Mouse (Mus musculus) intestine, embryonic 16.5 days (tissue): Measurements from ENCODE around the gene Als2cr12. TPM values are rescaled to one million over a fixed set of nuclear protein-coding genes. Genes with fewer than 3 reads are reported as not detected.
"Not testable (repeated sequence)": the region's sequence is repeated elsewhere in the genome, so short reads cannot be mapped to it uniquely, and the experiment has no call there.

Source experiments
- ATAC-seq: fragments of 200-750 bp; cut with Nextera tagmentation; 2 replicates; pipeline ENCODE4 v1.8.0; 2017; ENCODE audit warnings: moderate TSS enrichment, moderate library complexity
- H3K27ac ChIP-seq: fragments of 300-500 bp; sonication (generic); 2 replicates; pipeline ENCODE4 v1.5.1; 2014; ENCODE audit warnings: mild to moderate bottlenecking, low read length
- H3K27me3 ChIP-seq: fragments of 300-500 bp; sonication (generic); replicated peaks from 2 replicates; pipeline ENCODE4 v1.6.1; 2014; ENCODE audit warnings: low read length, control low read depth, mixed read lengths; ENCODE audit not compliant: control insufficient read depth, insufficient read depth
- H3K36me3 ChIP-seq: fragments of 300-500 bp; sonication (generic); 2 replicates; pipeline ENCODE4 v1.6.1; 2014; ENCODE audit warnings: low read length, control low read depth; ENCODE audit not compliant: control insufficient read depth, insufficient read depth
- H3K4me1 ChIP-seq: fragments of 300-500 bp; sonication (generic); 2 replicates; pipeline ENCODE4 v1.6.1; 2014; ENCODE audit warnings: low read length, control low read depth, mixed read lengths; ENCODE audit not compliant: control insufficient read depth, insufficient read depth
- H3K4me2 ChIP-seq: fragments of 300-500 bp; sonication (generic); 2 replicates; pipeline ENCODE4 v1.6.1; 2014; ENCODE audit warnings: low read depth, low read length, control low read depth
- H3K4me3 ChIP-seq: fragments of 300-500 bp; sonication (generic); 2 replicates; pipeline ENCODE4 v1.5.1; 2014; ENCODE audit warnings: mild to moderate bottlenecking, low read length
- H3K9ac ChIP-seq: fragments of 300-500 bp; sonication (generic); 2 replicates; pipeline ENCODE4 v1.6.1; 2014; ENCODE audit warnings: low read depth, low read length
- H3K9me3 ChIP-seq: fragments of 300-500 bp; sonication (generic); 2 replicates; pipeline ENCODE4 v1.6.1; 2016; ENCODE audit warnings: low read length, control low read depth; ENCODE audit not compliant: control insufficient read depth
- WGBS: fragments of 180-500 bp; shearing (Covaris S2); extraction: QIAGEN DNeasy Blood & Tissue Kit; methylation state at CpG from one replicate; pipeline ENCODE4 v1.1.7; 2014; 5-methylcytosine and 5-hydroxymethylcytosine counted together
- polyA plus RNA-seq: library from polyadenylated mRNA; unstranded; fragments of >200 nt; fragmentation: Nextera tagmentation; extraction: Ambion mirVana; gene quantifications from 2 replicates; pipeline ENCODE4 v1.2.1, GENCODE M21; 2015

The Als2cr12 gene
- polyA plus RNA-seq, 1 experiment from 2014 or later: 1.8 TPM

DNA sequence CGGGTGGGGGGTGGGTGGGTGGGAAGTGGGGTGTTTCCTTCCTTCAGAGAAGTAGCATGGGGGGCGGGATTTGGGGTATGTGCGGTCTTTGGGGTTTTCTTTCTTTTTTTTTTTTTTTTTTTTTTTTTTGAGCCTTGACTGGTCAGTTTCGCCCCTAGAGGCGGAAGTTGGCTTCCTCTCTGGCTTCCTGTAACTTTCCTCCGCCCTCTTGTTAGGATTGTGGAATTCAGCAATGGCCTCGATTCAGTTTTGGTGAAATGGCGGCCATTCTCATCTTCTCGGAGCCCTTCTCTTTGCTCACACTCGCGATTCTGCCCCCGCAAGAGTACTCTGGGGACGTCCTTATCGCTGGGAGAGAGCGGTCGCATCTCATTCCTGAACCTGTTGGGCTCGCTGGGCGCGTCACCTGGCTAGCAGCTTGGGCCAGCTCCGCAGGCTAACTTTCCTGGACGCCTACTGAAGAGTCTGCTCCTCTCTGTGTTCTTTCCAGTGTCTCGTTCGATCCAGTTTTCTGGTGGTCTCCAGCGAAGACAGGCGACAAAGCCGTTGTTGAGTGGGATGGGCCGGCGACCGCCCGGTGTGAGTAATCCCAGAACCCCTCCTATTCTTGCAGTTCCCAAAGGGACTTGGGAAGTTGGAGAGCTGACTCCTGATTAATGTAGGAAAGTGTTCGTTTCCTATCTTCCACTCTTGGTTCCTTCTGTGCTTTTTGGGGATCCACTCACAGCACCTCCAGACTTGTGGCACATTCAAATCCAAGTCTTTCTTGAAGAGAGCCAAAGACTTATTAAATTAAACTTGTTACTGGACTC lies 17.5 kb upstream of the Als2cr12 start:
- no peaks in the 10 kb centered on the region for H3K27me3 ChIP-seq
- H3K9me3 ChIP-seq: no peaks in the 10 kb centered on the region
- peak overlapping the region; percentile 76 for H3K4me3 ChIP-seq
- H3K4me1 ChIP-seq: peaks cover 9% of the 10 kb centered on the region
- peak; percentile 11; the same call in 1 of the 2 replicates for ATAC-seq
- WGBS: 4% methylated on average over 31 of the region's 31 CpGs
- H3K36me3 ChIP-seq: peaks cover 6% of the 10 kb centered on the region; the same call in 1 of the 2 replicates
- peak overlapping the region; percentile 90 for H3K9ac ChIP-seq
- H3K27ac ChIP-seq: peak overlapping the region; percentile 98
- H3K4me2 ChIP-seq: peak overlapping the region; percentile 59

- Histone ChIP-seq H3K27ac (peak overlapping the region; percentile 100), H3K36me3 (0 out of 2 replicates have a peak, but pooled peaks cover 2% of the 10 kb centered on the region), H3K4me2 (peak overlapping the region; percentile 59), H3K9me3 (no peaks in the 10 kb centered on the region), H3K4me1 (peaks cover 9% of the 10 kb centered on the region), H3K9ac (peak overlapping the region; percentile 94), H3K27me3 (no peaks in the 10 kb centered on the region), H3K4me3 (peak overlapping the region; percentile 76)
- 2% methylated on average over 16 of the region's 17 CpGs for WGBS
- peak; percentile 87 for ATAC-seq
Measured at GRCm38 (mm10) chr1:58712076-58713061, 16.6 kb upstream of the Als2cr12 start.

DNA sequence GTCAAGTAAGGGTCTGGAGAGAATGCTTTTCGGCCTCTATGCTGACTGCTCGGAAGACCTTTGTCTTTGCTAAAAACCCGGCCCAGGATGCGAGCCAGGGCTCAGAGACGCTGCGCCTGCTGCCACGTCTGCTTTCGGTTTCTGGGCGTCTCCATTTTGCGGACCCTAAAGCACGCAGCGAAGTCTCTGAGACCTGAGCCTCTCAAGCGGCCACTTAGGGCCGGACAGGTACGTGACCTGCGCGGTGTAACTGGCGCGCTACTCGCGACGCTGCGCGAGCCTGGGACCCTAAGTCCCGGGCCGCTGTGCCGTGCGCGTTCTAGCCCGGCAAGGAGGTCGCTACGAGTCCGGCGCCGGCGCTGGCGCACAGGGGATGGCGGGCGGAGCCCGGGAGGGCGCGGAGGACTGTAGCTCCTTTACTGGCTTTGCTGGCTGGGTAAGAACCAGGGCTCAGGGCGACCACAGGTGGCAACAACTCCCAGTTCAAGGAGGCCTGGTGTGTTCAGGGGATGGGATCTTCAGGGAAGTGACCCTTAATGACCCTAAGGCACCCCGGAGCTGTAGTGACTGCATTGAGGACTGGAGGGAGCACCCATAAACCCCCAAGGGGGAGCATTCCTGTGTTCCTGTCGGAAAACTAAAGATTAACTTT lies 15.7 kb upstream of the Als2cr12 start, which contains the start of gene Cflar:
TSS of gene Cflar (plus strand) at position 144 of the 652 bp plus-strand sequence.
- WGBS: 0% methylated on average over 45 of the region's 45 CpGs
- peak within 1 kb of the TSS; percentile 76 for H3K4me3 ChIP-seq
- H3K4me1 ChIP-seq: peaks cover 9% of the 10 kb centered on the region
- H3K9ac ChIP-seq: peak within 1 kb of the TSS; percentile 94
- ATAC-seq: peak; percentile 66
- H3K27ac ChIP-seq: peak within 1 kb of the TSS; percentile 100
- peak within 1 kb of the TSS; percentile 59 for H3K4me2 ChIP-seq
- H3K36me3 ChIP-seq: no peaks in the 10 kb centered on the region
- H3K27me3 ChIP-seq: no peaks in the 10 kb centered on the region
- no peaks in the 10 kb centered on the region for H3K9me3 ChIP-seq

DNA sequence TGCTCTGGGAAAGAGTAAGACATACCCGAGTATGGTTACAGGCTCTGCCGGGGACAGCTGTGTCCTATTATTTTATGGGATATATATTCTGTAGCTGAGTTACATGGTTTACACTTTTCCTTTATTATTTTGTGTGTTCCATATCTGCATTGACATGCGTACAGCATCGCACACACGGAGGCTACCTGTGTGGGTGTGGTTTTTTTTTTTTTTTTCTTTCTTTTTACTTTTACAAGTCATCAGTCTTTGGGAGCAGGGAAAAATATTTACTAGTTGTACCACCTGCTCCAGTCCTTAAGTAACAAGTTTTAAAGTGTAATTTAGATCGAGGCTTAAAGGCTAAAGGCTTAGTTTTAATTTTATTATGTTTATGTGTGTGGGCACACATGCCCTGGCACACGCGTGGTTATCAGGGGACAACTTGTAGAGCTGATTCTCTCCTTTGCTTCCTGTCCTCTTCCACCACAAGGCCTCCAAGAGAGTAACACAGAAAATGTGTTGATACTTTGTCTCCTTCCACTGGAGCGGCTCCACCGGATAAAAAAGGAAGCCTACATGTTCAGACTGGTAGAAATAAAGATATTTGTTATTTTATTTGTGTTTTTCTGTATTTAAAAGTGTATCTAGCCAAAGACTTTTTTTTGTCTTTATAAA lies 15.0 kb upstream of the Als2cr12 start:
- Histone ChIP-seq H3K4me2 (peak overlapping the region; percentile 59), H3K27ac (peak overlapping the region; percentile 100), H3K4me3 (peak overlapping the region; percentile 76), H3K36me3 (no peaks in the 10 kb centered on the region), H3K4me1 (peaks cover 3% of the 10 kb centered on the region), H3K9ac (peak overlapping the region; percentile 94), H3K9me3 (no peaks in the 10 kb centered on the region), H3K27me3 (no peaks in the 10 kb centered on the region)
- no peak for ATAC-seq
- WGBS: 39% methylated on average over 10 of the region's 10 CpGs

DNA sequence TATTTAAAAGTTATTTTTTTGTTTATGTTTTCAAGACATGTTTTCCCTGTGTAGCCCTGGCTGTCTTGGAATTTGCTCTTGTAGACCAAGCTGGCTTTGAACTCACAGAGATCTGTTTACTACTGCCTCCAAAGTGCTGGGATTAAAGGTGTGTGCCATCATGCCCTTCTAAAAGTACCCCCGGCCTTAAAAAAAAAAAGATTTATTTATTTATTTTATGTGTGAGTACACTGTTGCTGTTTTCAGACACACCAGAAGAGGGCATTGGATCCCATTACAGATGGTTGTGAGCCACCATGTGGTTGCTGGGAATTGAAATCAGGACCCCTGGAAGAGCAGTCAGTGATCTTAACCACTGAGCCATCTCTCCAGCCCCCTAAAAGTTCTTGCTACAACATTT lies 14.3 kb upstream of the Als2cr12 start:
- not testable (repeated sequence) for H3K4me2 ChIP-seq, H3K27me3 ChIP-seq, ATAC-seq, H3K9ac ChIP-seq, H3K9me3 ChIP-seq, H3K4me1 ChIP-seq, H3K27ac ChIP-seq, H3K4me3 ChIP-seq, H3K36me3 ChIP-seq
- WGBS: 77% methylated on average over 1 of the region's 1 CpGs

- H3K27me3 ChIP-seq, H3K4me2 ChIP-seq, H3K9me3 ChIP-seq, H3K4me1 ChIP-seq, H3K36me3 ChIP-seq, H3K27ac ChIP-seq, H3K4me3 ChIP-seq, H3K9ac ChIP-seq: not testable (repeated sequence)
- peak; percentile 65 for ATAC-seq
- WGBS: 72% methylated on average over 4 of the region's 5 CpGs
Measured at GRCm38 (mm10) chr1:58700580-58701162, 4.9 kb upstream of the Als2cr12 start.

GRCm38 (mm10) chr1:58699988-58700387 lies 4.2 kb upstream of the Als2cr12 start:
- no peak for ATAC-seq

GRCm38 (mm10) chr1:58698781-58699180 lies 3.0 kb upstream of the Als2cr12 start:
- no peak for ATAC-seq

More at GRCm38 (mm10) chr1:58699988-58700387, 4.2 kb upstream of the Als2cr12 start:
- no peaks in the 10 kb centered on the region for H3K9me3 ChIP-seq
- no peaks in the 10 kb centered on the region for H3K36me3 ChIP-seq
- no peak overlapping the region for H3K9ac ChIP-seq
- H3K4me3 ChIP-seq: no peak overlapping the region
- WGBS: 48% methylated on average over 3 of the region's 3 CpGs
- no peaks in the 10 kb centered on the region for H3K27me3 ChIP-seq
- no peak overlapping the region for H3K4me2 ChIP-seq
- H3K4me1 ChIP-seq: no peaks in the 10 kb centered on the region
- H3K27ac ChIP-seq: no peak overlapping the region

More at GRCm38 (mm10) chr1:58698781-58699180, 3.0 kb upstream of the Als2cr12 start:
- no peak overlapping the region for H3K4me2 ChIP-seq
- no peak overlapping the region for H3K27ac ChIP-seq
- no peaks in the 10 kb centered on the region for H3K36me3 ChIP-seq
- H3K9ac ChIP-seq: no peak overlapping the region
- 89% methylated on average over 4 of the region's 4 CpGs for WGBS
- H3K27me3 ChIP-seq: no peaks in the 10 kb centered on the region
- H3K9me3 ChIP-seq: no peaks in the 10 kb centered on the region
- H3K4me3 ChIP-seq: no peak overlapping the region
- no peaks in the 10 kb centered on the region for H3K4me1 ChIP-seq
